Mouse (Mus musculus): ENCODE measurements around the gene Ldlrad1. TPM values are rescaled to one million over a fixed set of nuclear protein-coding genes. Genes with fewer than 3 reads are reported as not detected.

Gene Ldlrad1
- total RNA-seq, 2 experiments from 2014 or later: not detected

- no peak for DNase-seq (ENCODE audit: low spot score)
Measured at GRCm38 (mm10) chr4:107254414-107254813, 45.4 kb downstream of the Ldlrad1 start.

GRCm38 (mm10) chr4:107260001-107260400 is 51.0 kb downstream of the Ldlrad1 start:
- no peak for DNase-seq (ENCODE audit: low spot score)

Other genes starting within 250 kb of the Ldlrad1 start
- gene Mrpl37, start 142.3 kb upstream of the Ldlrad1 start, total RNA-seq (2021): 10 to 100 TPM; 79.4 to 83.1 TPM
- gene Cyb5rl, start 142.2 kb upstream of the Ldlrad1 start, total RNA-seq (2021): 10 to 100 TPM; 15.0 to 18.4 TPM
- not detected for gene Cdcp2, start 112.3 kb upstream of the Ldlrad1 start, total RNA-seq (2021)
- 10 to 100 TPM; 74.4 to 89.6 TPM for gene Tmem59, start 30.8 kb upstream of the Ldlrad1 start, total RNA-seq (2021)
- gene Tceanc2, start 30.1 kb upstream of the Ldlrad1 start, total RNA-seq (2021): 10 to 100 TPM; 10.9 to 13.0 TPM
- 1 to 10 TPM; 7.9 to 9.5 TPM for gene Lrrc42, start 44.4 kb downstream of the Ldlrad1 start, total RNA-seq (2021)
- 1 to 10 TPM; 9.2 to 9.7 TPM for gene Hspb11, start 44.4 kb downstream of the Ldlrad1 start, total RNA-seq (2021)
- not detected for gene Dio1, start 98.0 kb downstream of the Ldlrad1 start, total RNA-seq (2021)
- 1 to 10 TPM; 8.2 to 9.0 TPM for gene Yipf1, start 105.2 kb downstream of the Ldlrad1 start, total RNA-seq (2021)
- 1 to 10 TPM; 5.7 to 6.8 TPM for gene Ndc1, start 158.6 kb downstream of the Ldlrad1 start, total RNA-seq (2021)
- under 1 TPM; 0.38 to 0.53 TPM for gene Glis1, start 225.4 kb downstream of the Ldlrad1 start, total RNA-seq (2021)